Mouse (Mus musculus) ES-E14 (cell line): ENCODE results near the gene Actr3.

Experiments
- CHD2 ChIP-seq: IDR thresholded peaks from 2 replicates; pipeline ENCODE4 v1.6.1; 2014; ENCODE audit warnings: mild to moderate bottlenecking, low read depth, low read length, inconsistent platforms
- MAFK ChIP-seq: IDR thresholded peaks from 2 replicates; pipeline ENCODE4 v1.6.1; 2014; ENCODE audit warnings: mild to moderate bottlenecking, low read depth, low read length, inconsistent platforms; ENCODE audit not compliant: insufficient read depth

DNA sequence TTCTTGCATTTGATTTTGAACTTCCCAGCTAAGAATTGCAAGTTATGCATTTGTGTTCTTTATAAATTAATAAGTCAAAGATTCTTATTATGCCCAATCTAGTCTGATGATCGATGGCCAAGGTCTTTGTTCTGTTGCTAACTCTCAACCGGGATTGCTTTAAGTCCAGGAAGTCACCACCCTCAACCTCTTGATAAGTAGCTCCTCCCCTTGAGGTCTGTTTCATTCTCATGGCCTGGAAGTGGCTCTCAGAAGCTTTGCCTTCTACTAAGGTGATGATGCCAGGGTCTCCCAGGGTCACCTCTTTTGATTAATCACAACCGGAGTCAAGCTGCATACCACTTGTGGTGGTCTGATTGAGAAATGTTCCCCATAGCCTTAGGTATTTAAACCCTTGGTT is 38.3 kb upstream of the Actr3 start:
- TF ChIP-seq MAFK (no peak), CHD2 (no peak)
